Mouse (Mus musculus): ENCODE results near the gene Usp18.

DNA sequence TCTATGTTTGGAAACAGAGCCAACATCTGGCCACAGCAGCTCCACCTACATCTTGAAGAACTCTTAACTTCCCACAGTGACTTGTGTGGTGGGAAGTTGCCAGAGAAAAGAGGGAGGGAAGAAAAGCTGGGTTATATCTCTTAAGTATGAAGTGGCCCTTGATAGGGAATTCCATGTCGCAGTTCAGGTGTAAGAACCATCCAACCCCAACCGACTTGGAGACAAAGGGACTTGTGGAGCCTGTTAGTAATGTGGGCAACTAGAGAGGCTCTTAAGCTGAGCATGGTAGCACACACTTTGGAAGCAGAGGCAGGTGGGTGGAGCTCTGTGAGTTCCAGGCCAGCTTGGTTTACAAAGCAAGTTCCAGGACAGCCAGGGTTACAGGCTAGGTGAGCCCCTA, 36.1 kb upstream of the Usp18 start:
- TF ChIP-seq CTCF (IDR thresholded peaks at IDR 0.05; ENCODE audit: low read depth, low read length) (no peak), POLR2A (IDR thresholded peaks at IDR 0.05; ENCODE audit: borderline replicate concordance, low read depth, low read length) (no peak)

All from bone marrow macrophage, adult 2 months (primary cell).